Mouse (Mus musculus): ENCODE measurements around the gene Mettl8.

DNA sequence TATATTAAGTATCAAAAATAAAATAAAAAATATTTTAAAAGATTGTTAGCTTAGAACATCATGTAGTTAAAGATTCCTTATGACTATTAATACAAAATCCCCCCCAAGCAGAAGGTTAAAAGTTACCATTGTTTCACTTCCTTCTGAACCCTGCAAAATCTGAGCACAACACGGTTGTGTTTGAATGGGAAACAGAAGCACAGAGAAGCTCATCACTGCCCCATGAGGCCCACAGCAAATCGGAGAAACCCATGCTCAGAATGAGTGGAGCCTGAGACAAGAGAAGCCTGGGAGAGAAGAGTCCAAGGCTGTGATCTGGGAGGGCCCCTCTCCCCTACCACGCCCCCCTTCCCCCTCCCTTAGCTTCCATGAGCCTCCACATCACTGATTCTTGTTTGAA, 49.3 kb upstream of the Mettl8 start:
- TF ChIP-seq POLR2A (IDR thresholded peaks at IDR 0.05; ENCODE audit: low read depth, low read length) (no peak), CTCF (IDR thresholded peaks at IDR 0.05; ENCODE audit: extremely low read depth, insufficient read length, insufficient replicate concordance, low read depth, low read length) (no peak)

Measured in small intestine, adult 2 months (tissue).